Mouse (Mus musculus): ENCODE data around the gene Nme3. TPM values are rescaled to one million over a fixed set of nuclear protein-coding genes. Genes with fewer than 3 reads are reported as not detected.

The Nme3 gene
- polyA plus RNA-seq, 1 experiment: 76.7 TPM

DNA sequence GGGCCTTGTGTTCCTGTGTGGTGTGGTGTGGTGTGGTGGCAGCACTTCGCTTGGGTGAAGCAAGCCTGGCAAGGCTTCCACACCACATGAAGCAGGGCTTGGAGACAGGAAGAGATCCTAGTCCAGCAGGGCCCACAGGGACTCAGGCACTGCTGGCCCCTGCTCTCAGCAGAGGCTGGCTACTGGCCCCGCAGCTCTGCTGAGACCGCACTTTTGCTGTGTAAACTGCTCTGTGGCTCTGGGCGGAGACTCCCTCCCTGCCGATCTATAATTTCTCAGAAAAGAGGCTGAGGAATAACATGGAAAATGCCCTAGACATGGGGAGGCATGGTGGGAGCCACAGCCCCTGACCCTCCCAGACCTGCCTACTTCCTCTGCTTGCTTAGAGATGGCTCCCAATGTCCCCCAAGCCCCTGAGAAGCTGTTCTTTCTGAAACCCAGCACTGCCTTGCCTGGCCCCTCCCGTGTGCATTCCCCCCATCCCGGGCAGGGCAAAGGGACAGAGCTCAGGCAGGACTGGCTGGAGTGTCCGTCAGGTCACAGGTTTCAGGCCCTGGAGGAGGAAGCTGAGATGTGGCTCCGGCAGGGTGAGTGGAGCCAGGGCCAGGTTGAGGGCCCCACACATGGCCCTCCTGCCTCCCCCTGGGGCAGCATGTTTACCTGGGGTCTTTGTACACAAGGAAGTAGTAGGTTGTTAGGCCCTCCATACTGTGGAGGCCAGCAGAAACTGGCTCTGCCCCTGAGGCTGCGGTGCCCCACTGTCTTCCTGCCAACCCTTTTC, 18.8 kb upstream of the Nme3 start:
- H3K27ac ChIP-seq (ENCODE audit: control insufficient read depth, insufficient read depth, low read length): no peak overlapping the region
- no peak for DNase-seq
- 80% methylated on average over 10 of the region's 10 CpGs for WGBS
- no peaks in the 10 kb centered on the region; the same call in 1 of the 2 replicates for H3K4me1 ChIP-seq (replicated peaks; ENCODE audit: control insufficient read depth, insufficient read depth, low read length)
- peaks cover under 1% of the 10 kb centered on the region; the same call in 1 of the 2 replicates for H3K36me3 ChIP-seq (ENCODE audit: control insufficient read depth, insufficient read depth, low read length)
- no peak overlapping the region for H3K4me3 ChIP-seq (ENCODE audit: control insufficient read depth, insufficient read depth, low read length)
- TF ChIP-seq CTCF (IDR thresholded peaks at IDR 0.05; ENCODE audit: borderline replicate concordance, control insufficient read depth, extremely low read depth, insufficient read depth, low read length, poor library complexity) (no peak), POLR2A (IDR thresholded peaks at IDR 0.05; ENCODE audit: control insufficient read depth, extremely low read depth, insufficient read depth, low read length, poor library complexity) (no peak)
- no peaks in the 10 kb centered on the region for H3K27me3 ChIP-seq (ENCODE audit: control insufficient read depth, insufficient read depth, low read length)

DNA sequence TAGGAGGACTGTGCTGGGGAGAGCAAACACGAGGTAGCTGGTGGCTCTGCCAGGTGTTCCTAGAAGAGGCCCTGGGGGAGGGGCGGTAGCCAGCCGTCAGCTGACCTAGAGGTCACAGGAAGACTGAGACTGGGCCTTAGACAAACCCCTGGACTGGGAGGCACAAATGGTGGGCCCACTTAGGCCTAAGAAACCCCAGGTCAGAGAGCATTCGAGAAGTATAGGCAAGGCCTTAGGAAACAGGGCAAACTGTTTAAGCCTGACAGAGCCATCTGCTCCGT, 18.2 kb upstream of the Nme3 start:
- TF ChIP-seq CTCF (IDR thresholded peaks at IDR 0.05; ENCODE audit: borderline replicate concordance, control insufficient read depth, extremely low read depth, insufficient read depth, low read length, poor library complexity) (no peak), POLR2A (IDR thresholded peaks at IDR 0.05; ENCODE audit: control insufficient read depth, extremely low read depth, insufficient read depth, low read length, poor library complexity) (no peak)
- Histone ChIP-seq H3K27me3 (ENCODE audit: control insufficient read depth, insufficient read depth, low read length) (no peaks in the 10 kb centered on the region), H3K27ac (ENCODE audit: control insufficient read depth, insufficient read depth, low read length) (no peak overlapping the region), H3K4me1 (replicated peaks; ENCODE audit: control insufficient read depth, insufficient read depth, low read length) (no peaks in the 10 kb centered on the region; the same call in 1 of the 2 replicates), H3K36me3 (ENCODE audit: control insufficient read depth, insufficient read depth, low read length) (peaks cover 6% of the 10 kb centered on the region; the same call in 1 of the 2 replicates), H3K4me3 (ENCODE audit: control insufficient read depth, insufficient read depth, low read length) (no peak overlapping the region)
- 67% methylated on average over 5 of the region's 5 CpGs for WGBS
- DNase-seq: peak; percentile 48

DNA sequence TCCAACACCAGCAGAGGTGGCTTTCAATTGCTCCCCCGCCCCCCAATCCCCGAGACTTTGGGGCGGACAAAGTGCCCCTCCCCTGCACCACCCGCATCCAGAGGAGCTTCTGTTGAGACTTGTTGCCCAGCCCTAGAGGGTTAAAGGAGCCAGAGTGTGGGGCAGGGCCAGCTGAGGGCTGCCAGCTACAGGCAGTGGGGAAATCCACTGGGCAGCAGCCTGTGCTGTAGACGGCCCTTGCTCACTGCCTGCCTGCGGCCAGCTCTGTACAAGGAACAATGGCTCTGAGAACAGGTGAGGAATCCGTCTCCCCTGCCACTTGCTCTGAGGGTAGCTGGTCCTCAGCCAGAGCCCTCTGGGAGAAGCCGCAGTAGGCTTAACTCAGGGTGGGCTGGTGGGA, 17.8 kb upstream of the Nme3 start:
- DNase-seq: no peak
- Histone ChIP-seq H3K4me1 (replicated peaks; ENCODE audit: control insufficient read depth, insufficient read depth, low read length) (no peaks in the 10 kb centered on the region; the same call in 1 of the 2 replicates), H3K27me3 (ENCODE audit: control insufficient read depth, insufficient read depth, low read length) (no peaks in the 10 kb centered on the region), H3K27ac (ENCODE audit: control insufficient read depth, insufficient read depth, low read length) (no peak overlapping the region), H3K4me3 (ENCODE audit: control insufficient read depth, insufficient read depth, low read length) (no peak overlapping the region), H3K36me3 (ENCODE audit: control insufficient read depth, insufficient read depth, low read length) (peaks cover 7% of the 10 kb centered on the region; the same call in 1 of the 2 replicates)
- 84% methylated on average over 8 of the region's 8 CpGs for WGBS
- no peak for TF ChIP-seq POLR2A (IDR thresholded peaks at IDR 0.05; ENCODE audit: control insufficient read depth, extremely low read depth, insufficient read depth, low read length, poor library complexity)
- no peak for TF ChIP-seq CTCF (IDR thresholded peaks at IDR 0.05; ENCODE audit: borderline replicate concordance, control insufficient read depth, extremely low read depth, insufficient read depth, low read length, poor library complexity)

DNA sequence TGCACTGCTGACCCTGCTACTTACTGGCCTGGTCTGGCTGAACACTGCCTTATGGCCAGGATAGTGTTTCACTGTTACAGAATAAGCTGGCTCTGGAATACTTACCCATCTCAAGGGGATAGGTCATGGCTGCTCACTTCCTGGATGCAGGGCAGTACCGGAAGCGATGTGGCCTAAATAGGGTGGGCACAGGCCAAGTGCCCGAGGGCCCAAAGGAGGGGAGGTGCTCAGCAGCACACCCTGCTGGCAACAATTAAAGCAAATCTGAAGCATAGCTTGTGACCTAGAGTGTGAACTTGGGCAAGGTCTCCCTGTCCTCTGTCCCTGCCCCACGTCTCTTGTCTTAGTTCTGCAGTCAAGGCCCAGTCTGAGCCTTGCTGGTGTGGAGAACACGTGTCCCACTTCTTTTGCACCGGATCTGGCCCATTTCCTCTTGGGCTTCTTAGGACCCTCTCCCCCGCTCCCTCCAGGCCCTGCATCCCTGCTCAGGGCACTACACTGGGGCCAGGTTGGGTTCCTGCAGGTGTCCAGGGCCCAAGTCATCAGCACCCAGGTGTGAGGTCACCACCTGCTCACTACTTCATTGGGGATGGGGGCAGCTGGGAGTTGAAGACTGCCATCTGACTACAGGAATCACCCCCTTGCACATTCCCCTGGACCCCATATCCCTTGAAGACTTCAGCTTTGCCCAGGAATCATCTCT, 14.4 kb upstream of the Nme3 start:
- Histone ChIP-seq H3K27me3 (ENCODE audit: control insufficient read depth, insufficient read depth, low read length) (no peaks in the 10 kb centered on the region), H3K27ac (ENCODE audit: control insufficient read depth, insufficient read depth, low read length) (no peak overlapping the region), H3K4me1 (replicated peaks; ENCODE audit: control insufficient read depth, insufficient read depth, low read length) (peaks cover 7% of the 10 kb centered on the region), H3K36me3 (ENCODE audit: control insufficient read depth, insufficient read depth, low read length) (peaks cover 7% of the 10 kb centered on the region; the same call in 1 of the 2 replicates), H3K4me3 (ENCODE audit: control insufficient read depth, insufficient read depth, low read length) (no peak overlapping the region)
- 52% methylated on average over 7 of the region's 7 CpGs for WGBS
- DNase-seq: peak; percentile 40
- no peak for TF ChIP-seq POLR2A (IDR thresholded peaks at IDR 0.05; ENCODE audit: control insufficient read depth, extremely low read depth, insufficient read depth, low read length, poor library complexity)
- TF ChIP-seq CTCF (IDR thresholded peaks at IDR 0.05; ENCODE audit: borderline replicate concordance, control insufficient read depth, extremely low read depth, insufficient read depth, low read length, poor library complexity): peak; percentile 34; the same call in 1 of the 2 replicates

DNA sequence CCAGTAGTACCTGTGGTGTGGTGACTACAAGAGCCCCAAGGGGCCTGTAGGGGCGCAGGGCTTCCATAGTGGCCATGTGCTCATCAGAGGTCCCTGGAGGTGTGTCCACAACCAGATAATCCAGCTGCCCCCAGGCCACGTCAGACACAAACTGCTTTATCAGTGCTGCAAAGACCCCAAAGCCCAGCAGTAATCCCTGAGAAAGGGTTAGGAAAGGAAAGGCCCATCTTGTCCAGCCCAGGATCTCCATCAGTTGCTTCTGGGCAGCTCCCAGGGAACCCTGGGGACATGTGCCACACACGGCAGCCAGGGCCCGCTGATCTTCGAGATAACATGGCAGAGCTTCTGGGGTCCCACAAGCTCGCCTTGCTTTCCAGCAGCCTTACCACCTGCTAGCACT, 11.9 kb upstream of the Nme3 start:
- TF ChIP-seq CTCF (IDR thresholded peaks at IDR 0.05; ENCODE audit: borderline replicate concordance, control insufficient read depth, extremely low read depth, insufficient read depth, low read length, poor library complexity) (no peak), POLR2A (IDR thresholded peaks at IDR 0.05; ENCODE audit: control insufficient read depth, extremely low read depth, insufficient read depth, low read length, poor library complexity) (no peak)
- peaks cover 10% of the 10 kb centered on the region; the same call in 1 of the 2 replicates for H3K36me3 ChIP-seq (ENCODE audit: control insufficient read depth, insufficient read depth, low read length)
- no peak for DNase-seq
- H3K4me3 ChIP-seq (ENCODE audit: control insufficient read depth, insufficient read depth, low read length): no peak overlapping the region
- H3K4me1 ChIP-seq (replicated peaks; ENCODE audit: control insufficient read depth, insufficient read depth, low read length): peaks cover 16% of the 10 kb centered on the region
- H3K27me3 ChIP-seq (ENCODE audit: control insufficient read depth, insufficient read depth, low read length): no peaks in the 10 kb centered on the region
- 93% methylated on average over 6 of the region's 6 CpGs for WGBS
- H3K27ac ChIP-seq (ENCODE audit: control insufficient read depth, insufficient read depth, low read length): no peak overlapping the region

DNA sequence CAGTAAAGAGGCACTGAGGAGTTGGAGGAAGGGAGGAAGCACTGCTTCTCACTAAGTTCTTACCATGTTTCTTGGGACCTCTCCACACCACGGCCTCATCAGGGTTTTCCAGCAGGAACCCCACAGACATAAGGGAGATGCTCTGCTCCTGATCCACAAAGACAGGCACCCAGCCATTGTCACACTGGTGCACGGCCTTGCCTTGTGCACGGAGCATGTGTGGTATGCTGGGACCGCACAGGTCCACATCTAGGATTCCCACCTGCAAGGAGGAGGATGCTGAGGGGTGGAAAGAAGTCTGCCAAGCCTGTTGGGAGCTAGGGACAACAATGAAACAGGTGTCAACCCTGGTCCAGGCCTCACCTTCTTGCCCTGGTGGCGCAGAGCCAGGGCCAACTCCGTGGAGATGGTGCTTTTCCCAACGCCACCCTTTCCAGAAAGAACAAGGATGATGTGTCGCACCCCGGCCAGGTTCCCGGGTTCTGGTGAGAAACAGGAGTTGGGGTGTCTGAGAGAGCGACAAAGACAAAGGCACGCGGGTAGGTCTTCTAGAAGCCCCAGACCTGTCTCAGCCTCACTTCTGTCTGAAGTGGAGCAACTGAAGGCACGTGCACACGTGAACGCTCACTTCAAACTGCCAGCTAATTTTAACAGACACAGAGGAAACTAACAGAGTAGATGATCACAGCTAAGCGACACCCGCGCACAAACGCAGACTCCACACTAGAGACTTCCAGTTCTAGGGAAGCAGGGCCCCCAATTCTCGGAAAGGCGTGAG, 10.8 kb upstream of the Nme3 start:
- Histone ChIP-seq H3K27ac (ENCODE audit: control insufficient read depth, insufficient read depth, low read length) (no peak overlapping the region), H3K36me3 (ENCODE audit: control insufficient read depth, insufficient read depth, low read length) (peaks cover 12% of the 10 kb centered on the region), H3K27me3 (ENCODE audit: control insufficient read depth, insufficient read depth, low read length) (no peaks in the 10 kb centered on the region), H3K4me1 (replicated peaks; ENCODE audit: control insufficient read depth, insufficient read depth, low read length) (peaks cover 16% of the 10 kb centered on the region), H3K4me3 (ENCODE audit: control insufficient read depth, insufficient read depth, low read length) (peak overlapping the region; percentile 83)
- DNase-seq: no peak
- WGBS: 24% methylated on average over 22 of the region's 22 CpGs
- no peak for TF ChIP-seq CTCF (IDR thresholded peaks at IDR 0.05; ENCODE audit: borderline replicate concordance, control insufficient read depth, extremely low read depth, insufficient read depth, low read length, poor library complexity)
- no peak for TF ChIP-seq POLR2A (IDR thresholded peaks at IDR 0.05; ENCODE audit: control insufficient read depth, extremely low read depth, insufficient read depth, low read length, poor library complexity)
